Mouse (Mus musculus) erythroblast, embryonic 14.5 days (primary cell): ENCODE measurements around the gene Ptgs2.

Source experiments
- GATA1 ChIP-seq: IDR thresholded peaks from 2 replicates; pipeline ENCODE4 v1.6.1; 2012; ENCODE audit warnings: low read length, inconsistent platforms, mixed read lengths
- TAL1 ChIP-seq: IDR thresholded peaks from 3 replicates; pipeline ENCODE4 v1.6.1; 2012; ENCODE audit warnings: low read length, inconsistent platforms, mixed read lengths

GRCm38 (mm10) chr1:150099374-150099773, 457 bp upstream of the Ptgs2 start:
- TF ChIP-seq GATA1 = no peak
- TF ChIP-seq TAL1 = no peak
